Mouse (Mus musculus) heart, postnatal 0 days (tissue): ENCODE results near the gene Fbxw2.

Experiments
- CTCF ChIP-seq: IDR thresholded peaks from 2 replicates; pipeline ENCODE4 v1.5.1; 2016; ENCODE audit warnings: antibody characterized with exemption, control low read depth, low read depth
- EP300 ChIP-seq: IDR thresholded peaks from 2 replicates; pipeline ENCODE4 v1.6.1; 2016; ENCODE audit warnings: antibody characterized with exemption, low read depth

GRCm38 (mm10) chr2:34810775-34811174 lies 15.3 kb downstream of the Fbxw2 start:
- TF ChIP-seq CTCF: no peak
- TF ChIP-seq EP300: no peak
